Comparison of ENCODE assay signal across 22 mouse cellular contexts in genomic region chr7:89867221-89867620, GRCm38 (mm10). TPM values are rescaled to one million over a fixed set of nuclear protein-coding genes. Genes with fewer than 3 reads are reported as not detected.
"Had no signal": no experiment of that assay in that cellular context is flagged by ENCODE, and none has a peak within 500 bp of the region (broad histone marks: within the 10 kb centered on the region; RNA-seq: fewer than 3 reads in every experiment).

No protein-coding gene starts in this region.

- H3K4me2 ChIP-seq: intestine, embryonic 15.5 days; kidney, embryonic 15.5 days; liver, embryonic 13.5 days; lung, embryonic 15.5 days; midbrain, embryonic 12.5 days; midbrain, embryonic 15.5 days; neural tube, embryonic 12.5 days; neural tube, embryonic 15.5 days; stomach, embryonic 15.5 days had no signal

- H3K4me3 ChIP-seq: intestine, embryonic 15.5 days; kidney, embryonic 15.5 days; left cerebral cortex, adult 2 months; liver, embryonic 13.5 days; lung, embryonic 15.5 days; midbrain, embryonic 12.5 days; midbrain, embryonic 15.5 days; neural tube, embryonic 12.5 days; neural tube, embryonic 15.5 days; stomach, embryonic 15.5 days had no signal

- H3K27me3 ChIP-seq: intestine, embryonic 15.5 days; kidney, embryonic 15.5 days; liver, embryonic 13.5 days; lung, embryonic 15.5 days; midbrain, embryonic 12.5 days; midbrain, embryonic 15.5 days; neural tube, embryonic 12.5 days; neural tube, embryonic 15.5 days; stomach, embryonic 15.5 days had no signal

- H3K27ac ChIP-seq: intestine, embryonic 15.5 days; kidney, embryonic 15.5 days; left cerebral cortex, adult 2 months; liver, embryonic 13.5 days; lung, embryonic 15.5 days; midbrain, embryonic 12.5 days; midbrain, embryonic 15.5 days; neural tube, embryonic 12.5 days; neural tube, embryonic 15.5 days; stomach, embryonic 15.5 days had no signal

- H3K36me3 ChIP-seq: intestine, embryonic 15.5 days; kidney, embryonic 15.5 days; liver, embryonic 13.5 days; lung, embryonic 15.5 days; midbrain, embryonic 12.5 days; midbrain, embryonic 15.5 days; neural tube, embryonic 12.5 days; neural tube, embryonic 15.5 days; stomach, embryonic 15.5 days had no signal

- DNase-seq: kidney, adult 11 months; kidney, adult 8-10 months; kidney, postnatal 10 days; kidney, postnatal 36 days; layer of hippocampus, postnatal 36 days; liver, embryonic 13.5 days; retina, postnatal 1 day; right cerebral cortex, postnatal 25 days; spleen, adult 18-20 months; thymus, postnatal 36 days had no signal

- H3K4me1 ChIP-seq: intestine, embryonic 15.5 days; kidney, embryonic 15.5 days; liver, embryonic 13.5 days; lung, embryonic 15.5 days; midbrain, embryonic 12.5 days; midbrain, embryonic 15.5 days; neural tube, embryonic 12.5 days; neural tube, embryonic 15.5 days; stomach, embryonic 15.5 days had no signal

- H3K9ac ChIP-seq: intestine, embryonic 15.5 days; kidney, embryonic 15.5 days; liver, embryonic 13.5 days; lung, embryonic 15.5 days; midbrain, embryonic 12.5 days; midbrain, embryonic 15.5 days; neural tube, embryonic 12.5 days; neural tube, embryonic 15.5 days; stomach, embryonic 15.5 days had no signal

- ATAC-seq: intestine, embryonic 15.5 days; midbrain, embryonic 15.5 days had no signal

- H3K9me3 ChIP-seq: intestine, embryonic 15.5 days; kidney, embryonic 15.5 days; liver, embryonic 13.5 days; lung, embryonic 15.5 days; midbrain, embryonic 12.5 days; midbrain, embryonic 15.5 days; neural tube, embryonic 12.5 days; neural tube, embryonic 15.5 days; stomach, embryonic 15.5 days had no signal

RNA-seq across cellular contexts. Expression of gene Ccdc81, which starts 36.2 kb away (rescaled TPM):
- total RNA-seq: liver, adult 2 months had no signal
- polyA plus RNA-seq: intestine, embryonic 15.5 days; limb, embryonic 11.5 days; liver, adult 2 months; liver, embryonic 13.5 days; liver, embryonic 16.5 days; stomach, embryonic 15.5 days had no signal
